Comparison of ENCODE assay signal across 8 mouse cellular contexts in genomic region chr19:56817851-56818526, GRCm38 (mm10). TPM values are rescaled to one million over a fixed set of nuclear protein-coding genes. Genes with fewer than 3 reads are reported as not detected.
DNase-seq lines count a peak whose midpoint lies in the region; ATAC-seq and TF ChIP-seq lines count a peak whose summit lies in the region.

No protein-coding gene starts in this region.

- H3K27ac ChIP-seq in midbrain, embryonic 14.5 days (replicated peaks; ENCODE audit: low read depth, low read length), result no peak overlapping the region; the same call in 1 of the 2 replicates
- H3K27ac ChIP-seq in midbrain, embryonic 10.5 days (replicated peaks), result no peak overlapping the region
- H3K27ac ChIP-seq in lung, embryonic 14.5 days (ENCODE audit: low read depth), result peak overlapping the region; percentile 85

- H3K9me3 ChIP-seq in midbrain, embryonic 14.5 days (ENCODE audit: control insufficient read depth, low read length), result no peaks in the 10 kb centered on the region
- no peaks in the 10 kb centered on the region for H3K9me3 ChIP-seq in midbrain, embryonic 10.5 days (replicated peaks)
- H3K9me3 ChIP-seq in lung, embryonic 14.5 days (ENCODE audit: low read depth, low read length), result no peaks in the 10 kb centered on the region

- H3K27me3 ChIP-seq in midbrain, embryonic 14.5 days (ENCODE audit: control insufficient read depth, insufficient read depth, low read length), result no peaks in the 10 kb centered on the region
- H3K27me3 ChIP-seq in midbrain, embryonic 10.5 days (ENCODE audit: low read depth, poor library complexity, severe bottlenecking), result peaks cover 5% of the 10 kb centered on the region
- no peaks in the 10 kb centered on the region for H3K27me3 ChIP-seq in lung, embryonic 14.5 days (ENCODE audit: insufficient read depth, low read length)

- H3K36me3 ChIP-seq in midbrain, embryonic 14.5 days (ENCODE audit: control insufficient read depth, insufficient read depth, low read length), result peaks cover 10% of the 10 kb centered on the region
- H3K36me3 ChIP-seq in midbrain, embryonic 10.5 days, result peaks cover 13% of the 10 kb centered on the region
- H3K36me3 ChIP-seq in lung, embryonic 14.5 days (ENCODE audit: insufficient read depth), result peaks cover 6% of the 10 kb centered on the region

- 62% methylated on average over 14 of the region's 14 CpGs for WGBS in midbrain, embryonic 14.5 days
- WGBS in midbrain, embryonic 10.5 days, result 86% methylated on average over 14 of the region's 14 CpGs
- WGBS in lung, embryonic 14.5 days, result 16% methylated on average over 14 of the region's 14 CpGs

- DNase-seq in adrenal gland, postnatal 14 days, result peak; percentile 28
- no peak for DNase-seq in adrenal gland, postnatal 25 days
- DNase-seq in midbrain, embryonic 14.5 days, result peak; percentile 39
- DNase-seq in midbrain, embryonic 10.5 days (ENCODE audit: low spot score), result no peak
- peak; percentile 68 for DNase-seq in heart, postnatal 4 days
- DNase-seq in lung, embryonic 14.5 days, result peak; percentile 94
- no peak for DNase-seq in ovary, postnatal 14 days (ENCODE audit: low spot score)
- no peak for DNase-seq in spleen, adult 18-20 months

- H3K4me2 ChIP-seq in midbrain, embryonic 14.5 days (ENCODE audit: low read length), result peak overlapping the region; percentile 4; the same call in 1 of the 2 replicates
- H3K4me2 ChIP-seq in lung, embryonic 14.5 days, result peak overlapping the region; percentile 46

- H3K9ac ChIP-seq in midbrain, embryonic 14.5 days (replicated peaks; ENCODE audit: low read length), result no peak overlapping the region
- H3K9ac ChIP-seq in lung, embryonic 14.5 days, result no peak overlapping the region

- no peak overlapping the region for H3K4me3 ChIP-seq in midbrain, embryonic 14.5 days (replicated peaks; ENCODE audit: low read depth, low read length)
- H3K4me3 ChIP-seq in midbrain, embryonic 10.5 days, result no peak overlapping the region
- no peak overlapping the region for H3K4me3 ChIP-seq in lung, embryonic 14.5 days (ENCODE audit: low read depth, low read length)

- peaks cover 38% of the 10 kb centered on the region for H3K4me1 ChIP-seq in midbrain, embryonic 14.5 days (ENCODE audit: control insufficient read depth, insufficient read depth, low read length)
- peaks cover 32% of the 10 kb centered on the region for H3K4me1 ChIP-seq in midbrain, embryonic 10.5 days
- H3K4me1 ChIP-seq in lung, embryonic 14.5 days (ENCODE audit: insufficient read depth), result peaks cover 22% of the 10 kb centered on the region

- no peak for TF ChIP-seq CTCF in lung, embryonic 14.5 days (IDR thresholded peaks at IDR 0.05; ENCODE audit: low read depth)

- no peak for ATAC-seq in midbrain, embryonic 14.5 days (ENCODE audit: low FRiP score, low TSS enrichment)
- ATAC-seq in lung, embryonic 14.5 days (ENCODE audit: insufficient read depth), result peak; percentile 33; the same call in 1 of the 2 replicates

RNA-seq across cellular contexts. Expression of gene Ccdc186, which starts 4.0 kb away (rescaled TPM):
- total RNA-seq in adrenal gland, postnatal 14 days (2021), result 21.0 and 25.7 TPM in 2 replicates
- total RNA-seq in adrenal gland, postnatal 25 days (2021), result 25.5 and 31.9 TPM in 2 replicates
- 24.6 and 27.7 TPM in 2 replicates for polyA plus RNA-seq in midbrain, embryonic 14.5 days (2014; fragmentation: Nextera tagmentation; extraction: Ambion mirVana)
- 15.4 and 17.6 TPM in 2 replicates for polyA plus RNA-seq in midbrain, embryonic 10.5 days (2016; fragmentation: Nextera tagmentation; extraction: Ambion mirVana)
- total RNA-seq in heart, postnatal 4 days (2021), result 10 to 100 TPM; 22.8 to 26.6 TPM
- 25.0 and 25.2 TPM in 2 replicates for polyA plus RNA-seq in lung, embryonic 14.5 days (2014; fragmentation: Nextera tagmentation; extraction: Ambion mirVana)

RNA-seq across cellular contexts. Expression of gene Tdrd1, which starts 8.0 kb away (rescaled TPM):
- total RNA-seq in adrenal gland, postnatal 14 days (2021), result not detected in 2 replicates
- total RNA-seq in adrenal gland, postnatal 25 days (2021), result not detected in 2 replicates
- polyA plus RNA-seq in midbrain, embryonic 14.5 days (2014; fragmentation: Nextera tagmentation; extraction: Ambion mirVana), result 0.27 and 0.63 TPM in 2 replicates
- 0.32 TPM in 2 replicates for polyA plus RNA-seq in midbrain, embryonic 10.5 days (2016; fragmentation: Nextera tagmentation; extraction: Ambion mirVana)
- total RNA-seq in heart, postnatal 4 days (2021), result under 1 TPM; 0.11 to 0.17 TPM
- polyA plus RNA-seq in lung, embryonic 14.5 days (2014; fragmentation: Nextera tagmentation; extraction: Ambion mirVana), result 1.3 and 2.0 TPM in 2 replicates

RNA-seq across cellular contexts. Expression of gene Vwa2, which starts 56.1 kb away (rescaled TPM):
- total RNA-seq in adrenal gland, postnatal 14 days (2021), result not detected in 2 replicates
- not detected in 2 replicates for total RNA-seq in adrenal gland, postnatal 25 days (2021)
- polyA plus RNA-seq in midbrain, embryonic 14.5 days (2014; fragmentation: Nextera tagmentation; extraction: Ambion mirVana), result 0.28 and 0.66 TPM in 2 replicates
- 0.26 and 0.52 TPM in 2 replicates for polyA plus RNA-seq in midbrain, embryonic 10.5 days (2016; fragmentation: Nextera tagmentation; extraction: Ambion mirVana)
- total RNA-seq in heart, postnatal 4 days (2021), result not detected
- polyA plus RNA-seq in lung, embryonic 14.5 days (2014; fragmentation: Nextera tagmentation; extraction: Ambion mirVana), result 10.3 and 11.5 TPM in 2 replicates

Comparison
In these comparisons a context has a peak if more than half of its experiments do, and no peak if none do; other contexts are left out.
1. DNase-seq: peak in adrenal gland, postnatal 14 days (single experiment), midbrain, embryonic 14.5 days (single experiment), heart, postnatal 4 days (single experiment) and lung, embryonic 14.5 days (single experiment); none in adrenal gland, postnatal 25 days (single experiment), midbrain, embryonic 10.5 days (single experiment), ovary, postnatal 14 days (single experiment) and spleen, adult 18-20 months (0 of 2).